Mouse (Mus musculus) megakaryocyte, embryonic 14.5 days (primary cell): Measurements from ENCODE around the gene Ess2.

Source experiments
- FLI1 ChIP-seq: IDR thresholded peaks from 2 replicates; pipeline ENCODE4 v1.6.1; 2012; ENCODE audit warnings: low read length, inconsistent platforms, mixed read lengths
- GATA1 ChIP-seq: IDR thresholded peaks from 3 replicates; pipeline ENCODE4 v1.6.1; 2012; ENCODE audit warnings: mixed read lengths, low read length, inconsistent platforms, borderline replicate concordance

- TF ChIP-seq FLI1 = no peak
- TF ChIP-seq GATA1 = no peak
Observed at GRCm38 (mm10) chr16:17928627-17929104, 17.5 kb upstream of the Ess2 start.
